Mouse (Mus musculus) limb, embryonic 13.5 days (tissue): ENCODE measurements around the gene Pdzd2. TPM values are rescaled to one million over a fixed set of nuclear protein-coding genes. Genes with fewer than 3 reads are reported as not detected.

Source experiments
- ATAC-seq: fragments of 200-750 bp; cut with Nextera tagmentation; 2 replicates; pipeline ENCODE4 v1.8.0; 2017; ENCODE audit warnings: low read depth, moderate number of reproducible peaks, moderate TSS enrichment; ENCODE audit not compliant: low FRiP score
- H3K27ac ChIP-seq: fragments of 300-500 bp; sonication (generic); 2 replicates; pipeline ENCODE4 v1.5.1; 2015; ENCODE audit warnings: inconsistent platforms, mild to moderate bottlenecking, moderate library complexity
- H3K27me3 ChIP-seq: fragments of 300-500 bp; sonication (generic); 2 replicates; pipeline ENCODE4 v1.6.1; 2015; ENCODE audit warnings: mild to moderate bottlenecking, inconsistent platforms
- H3K36me3 ChIP-seq: fragments of 300-500 bp; sonication (generic); 2 replicates; pipeline ENCODE4 v1.6.1; 2015; ENCODE audit warnings: inconsistent platforms, mild to moderate bottlenecking, moderate library complexity
- H3K4me1 ChIP-seq: fragments of 300-500 bp; sonication (generic); 2 replicates; pipeline ENCODE4 v1.6.1; 2015; ENCODE audit warnings: inconsistent platforms
- H3K4me2 ChIP-seq: fragments of 300-500 bp; sonication (generic); replicated peaks from 2 replicates; pipeline ENCODE4 v1.6.1; 2015; ENCODE audit warnings: inconsistent platforms, mild to moderate bottlenecking, moderate library complexity
- H3K4me3 ChIP-seq: fragments of 300-500 bp; sonication (generic); 2 replicates; pipeline ENCODE4 v1.5.1; 2015; ENCODE audit warnings: moderate library complexity, mild to moderate bottlenecking, inconsistent platforms
- H3K9ac ChIP-seq: fragments of 300-500 bp; sonication (generic); 2 replicates; pipeline ENCODE4 v1.6.1; 2015; ENCODE audit warnings: mild to moderate bottlenecking, inconsistent platforms
- H3K9me3 ChIP-seq: fragments of 300-500 bp; sonication (generic); 2 replicates; pipeline ENCODE4 v1.6.1; 2016; ENCODE audit warnings: inconsistent platforms
- WGBS: fragments of 180-500 bp; shearing (Covaris S2); methylation state at CpG from one replicate; pipeline ENCODE4 v1.1.7; 2015; 5-methylcytosine and 5-hydroxymethylcytosine counted together
- polyA plus RNA-seq: library from polyadenylated mRNA; unstranded; fragments of >200 nt; fragmentation: Nextera tagmentation; extraction: Ambion mirVana; gene quantifications from 2 replicates; pipeline ENCODE4 v1.2.1, GENCODE M21; 2015

Gene Pdzd2
- polyA plus RNA-seq: 28.6 TPM in 2 replicates

DNA sequence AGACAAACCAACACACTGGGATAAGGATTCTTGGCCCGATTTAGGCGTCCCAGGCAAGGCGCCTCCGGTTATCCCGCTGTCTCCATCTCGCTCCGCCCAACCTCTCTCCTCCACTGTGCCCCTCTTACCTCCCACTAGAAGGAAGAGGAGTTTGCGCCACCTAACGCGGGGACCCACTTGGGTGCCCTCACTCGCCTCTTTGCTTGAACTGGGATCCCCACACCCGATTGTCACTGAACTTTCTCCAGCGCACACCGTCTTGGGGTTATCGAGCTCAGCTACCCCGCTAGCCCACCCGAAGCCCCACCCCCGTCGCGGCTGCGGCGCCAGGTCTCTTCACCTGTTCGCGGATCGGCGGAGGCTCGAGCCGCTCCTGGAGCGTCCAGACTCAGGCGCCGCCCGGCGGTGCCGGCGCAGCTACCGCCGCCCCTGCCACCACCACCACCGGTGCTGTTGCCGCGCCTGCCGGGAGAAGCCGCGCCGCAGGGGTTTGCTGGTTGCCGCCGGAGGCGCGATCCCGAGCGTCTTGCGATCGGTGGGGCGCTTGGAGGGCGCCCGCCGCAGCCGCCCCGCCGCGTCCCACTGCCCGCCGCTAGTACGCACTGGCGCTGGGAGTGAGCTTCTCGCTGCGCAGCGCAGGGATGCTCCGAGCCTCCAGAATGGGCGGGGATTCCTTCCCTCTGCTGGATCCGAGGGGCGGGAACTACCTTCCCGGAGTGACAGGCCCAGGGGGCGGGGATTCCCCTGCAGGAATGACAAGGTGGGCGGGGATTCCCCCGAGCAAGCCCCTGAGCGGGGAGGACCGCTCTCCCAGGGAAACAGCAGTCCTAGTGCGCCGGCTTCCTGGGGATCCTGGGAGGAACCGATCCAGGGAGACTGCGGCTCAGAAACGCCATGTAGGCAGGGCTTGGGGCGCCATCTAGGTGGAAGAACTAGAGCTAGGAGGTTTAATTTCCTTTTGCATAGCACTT lies at the start of gene Pdzd2:
Gene Pdzd2 (minus strand): TSS at position 648 of the 971 bp plus-strand sequence.
- peak within 1 kb of the TSS; percentile 76 for H3K9ac ChIP-seq
- no peak within 1 kb of the TSS for H3K27ac ChIP-seq
- H3K4me1 ChIP-seq: peaks cover 33% of the 10 kb centered on the region
- no peaks in the 10 kb centered on the region for H3K36me3 ChIP-seq
- H3K27me3 ChIP-seq: peaks cover 32% of the 10 kb centered on the region
- WGBS: under 1% methylated on average over 74 of the region's 83 CpGs
- peak; percentile 97 for ATAC-seq
- no peaks in the 10 kb centered on the region for H3K9me3 ChIP-seq
- H3K4me3 ChIP-seq: peak within 1 kb of the TSS; percentile 64
- peak within 1 kb of the TSS; percentile 84 for H3K4me2 ChIP-seq

DNA sequence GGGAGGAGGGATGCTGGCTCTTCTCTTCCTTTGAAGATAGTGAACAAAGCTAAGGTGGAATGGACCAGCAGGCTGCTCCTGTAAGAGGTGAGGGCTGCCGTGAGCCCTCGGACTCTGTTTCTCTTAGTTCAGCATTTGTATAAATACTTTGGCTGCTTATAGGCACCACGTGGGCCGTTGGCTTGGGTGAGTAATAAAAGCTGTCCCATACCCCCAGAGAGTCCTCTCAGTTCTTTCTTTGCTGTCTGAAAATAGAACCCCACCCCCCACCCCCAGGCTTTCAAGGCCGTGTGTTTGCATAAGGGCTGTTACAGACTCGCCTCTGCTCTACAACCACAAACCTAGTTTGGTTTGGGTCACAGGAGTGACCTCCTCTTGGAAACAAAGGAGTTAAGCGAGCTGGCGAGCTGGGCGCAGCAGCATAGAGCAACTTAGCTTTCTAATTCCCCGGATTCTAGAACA lies 49.7 kb upstream of the Pdzd2 start:
- no peak; the same call in 1 of the 2 replicates for ATAC-seq
- H3K9ac ChIP-seq: no peak overlapping the region
- no peak overlapping the region for H3K27ac ChIP-seq
- peaks cover 8% of the 10 kb centered on the region for H3K4me1 ChIP-seq
- H3K4me3 ChIP-seq: no peak overlapping the region
- H3K9me3 ChIP-seq: no peaks in the 10 kb centered on the region
- H3K27me3 ChIP-seq: no peaks in the 10 kb centered on the region
- 27% methylated on average over 10 of the region's 10 CpGs for WGBS
- H3K36me3 ChIP-seq: no peaks in the 10 kb centered on the region
- peak overlapping the region; percentile 22; the same call in 1 of the 2 replicates for H3K4me2 ChIP-seq

- Histone ChIP-seq H3K9me3 (no peaks in the 10 kb centered on the region), H3K4me1 (peaks cover 8% of the 10 kb centered on the region), H3K36me3 (no peaks in the 10 kb centered on the region), H3K4me2 (no peak overlapping the region), H3K27ac (no peak overlapping the region), H3K4me3 (no peak overlapping the region), H3K27me3 (no peaks in the 10 kb centered on the region), H3K9ac (no peak overlapping the region)
- no peak for ATAC-seq
- WGBS: 74% methylated on average over 5 of the region's 5 CpGs
These were observed 48.8 kb upstream of the Pdzd2 start for GRCm38 (mm10) chr15:12788536-12788935.

GRCm38 (mm10) chr15:12781729-12782326 lies 42.1 kb upstream of the Pdzd2 start:
- 55% methylated on average over 12 of the region's 16 CpGs for WGBS
- Histone ChIP-seq H3K4me3 (no peak overlapping the region), H3K27ac (no peak overlapping the region), H3K4me1 (peaks cover 10% of the 10 kb centered on the region), H3K4me2 (peak overlapping the region; percentile 12; the same call in 1 of the 2 replicates), H3K9me3 (0 out of 2 replicates have a peak, but pooled peaks cover 3% of the 10 kb centered on the region), H3K36me3 (no peaks in the 10 kb centered on the region), H3K27me3 (no peaks in the 10 kb centered on the region), H3K9ac (no peak overlapping the region)
- ATAC-seq: no peak

DNA sequence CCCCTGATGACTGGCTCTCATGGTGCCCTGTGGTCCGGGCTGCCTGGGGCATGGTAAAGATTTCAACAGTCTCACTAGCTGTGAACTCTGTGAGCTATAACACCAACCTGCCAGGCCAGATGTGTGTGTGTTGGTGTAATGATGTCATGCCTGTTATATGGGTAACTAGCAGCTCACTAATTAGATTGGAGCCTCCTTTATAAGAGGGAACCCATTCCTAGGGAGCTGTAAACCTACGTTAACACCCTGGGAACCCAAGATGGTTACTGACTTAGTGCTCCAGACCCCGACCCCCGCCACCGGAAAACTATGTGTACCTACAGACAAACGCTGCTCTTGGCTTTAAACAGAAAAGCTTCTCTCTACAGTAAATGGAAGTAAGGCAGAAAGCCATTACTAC lies 41.6 kb upstream of the Pdzd2 start:
- peak; percentile 66 for ATAC-seq
- Histone ChIP-seq H3K27ac (no peak overlapping the region), H3K4me3 (no peak overlapping the region), H3K9me3 (0 out of 2 replicates have a peak, but pooled peaks cover 6% of the 10 kb centered on the region), H3K4me2 (no peak overlapping the region), H3K9ac (no peak overlapping the region), H3K36me3 (no peaks in the 10 kb centered on the region), H3K4me1 (peaks cover 10% of the 10 kb centered on the region), H3K27me3 (no peaks in the 10 kb centered on the region)
- 45% methylated on average over 6 of the region's 6 CpGs for WGBS

DNA sequence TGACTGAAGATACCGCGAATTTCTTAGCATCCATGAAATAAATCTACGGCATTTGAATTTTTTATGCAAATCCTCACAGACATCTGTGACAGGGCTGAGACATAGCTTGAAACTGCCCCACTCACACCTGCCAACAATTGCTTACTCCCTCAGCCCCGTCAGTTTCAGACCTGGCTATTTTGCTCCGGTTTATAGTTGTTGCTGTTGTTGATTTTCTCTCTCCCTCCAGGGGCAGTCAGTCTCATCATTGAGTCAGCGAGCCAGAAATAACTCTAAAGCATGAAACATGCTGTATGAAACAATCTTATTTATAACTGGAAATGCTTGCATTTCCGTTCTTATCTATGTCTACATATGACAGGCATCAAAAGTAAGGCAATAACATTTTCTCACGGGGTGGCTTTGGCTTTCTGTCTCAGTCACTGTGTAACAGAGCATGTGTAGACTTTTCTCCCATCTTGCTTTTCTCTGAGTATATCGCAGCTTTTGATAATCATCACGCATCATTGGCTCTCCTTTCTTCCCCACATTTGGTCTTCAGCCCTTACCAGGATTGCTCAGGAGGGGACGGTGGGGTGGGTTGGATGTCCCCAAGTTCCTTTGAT lies 34.5 kb upstream of the Pdzd2 start:
- ATAC-seq: no peak
- H3K4me2 ChIP-seq: no peak overlapping the region
- WGBS: 80% methylated on average over 11 of the region's 11 CpGs

GRCm38 (mm10) chr15:12770958-12771357 lies 31.2 kb upstream of the Pdzd2 start:
- Histone ChIP-seq H3K4me2 (no peak overlapping the region), H3K27me3 (no peaks in the 10 kb centered on the region), H3K4me3 (no peak overlapping the region), H3K36me3 (no peaks in the 10 kb centered on the region), H3K27ac (no peak overlapping the region), H3K4me1 (no peaks in the 10 kb centered on the region), H3K9me3 (no peaks in the 10 kb centered on the region), H3K9ac (no peak overlapping the region)
- no peak for ATAC-seq
- 38% methylated on average over 7 of the region's 7 CpGs for WGBS

More for the DNA sequence above, 34.5 kb upstream of the Pdzd2 start:
- Histone ChIP-seq H3K9me3 (0 out of 2 replicates have a peak, but pooled peaks cover 6% of the 10 kb centered on the region), H3K36me3 (no peaks in the 10 kb centered on the region), H3K27ac (no peak overlapping the region), H3K4me1 (no peaks in the 10 kb centered on the region), H3K4me3 (no peak overlapping the region), H3K9ac (no peak overlapping the region), H3K27me3 (no peaks in the 10 kb centered on the region)

DNA sequence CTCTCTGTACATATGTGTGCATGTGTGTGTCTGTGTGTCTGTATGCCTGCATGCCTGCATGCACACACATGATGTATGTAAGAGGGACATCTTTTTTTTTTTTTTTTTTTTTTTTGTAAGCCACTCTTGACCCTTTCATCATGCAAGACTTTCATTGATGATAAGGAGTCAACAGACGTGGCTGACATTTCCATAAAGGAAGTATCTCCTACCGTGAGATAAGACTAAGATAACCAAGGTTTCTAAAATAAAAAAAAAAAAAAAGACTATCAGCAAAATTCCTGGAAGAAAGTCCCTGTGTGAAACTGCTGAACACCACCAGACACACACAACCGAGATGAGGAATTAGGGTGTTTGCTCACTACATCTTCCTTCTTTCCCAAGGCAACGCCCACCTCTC lies 27.1 kb upstream of the Pdzd2 start:
- WGBS: 71% methylated on average over 4 of the region's 4 CpGs
- Histone ChIP-seq H3K9me3 (no peaks in the 10 kb centered on the region), H3K4me2 (no peak overlapping the region), H3K36me3 (no peaks in the 10 kb centered on the region), H3K27ac (no peak overlapping the region), H3K4me1 (peaks cover 18% of the 10 kb centered on the region), H3K4me3 (no peak overlapping the region), H3K9ac (no peak overlapping the region), H3K27me3 (peaks cover 3% of the 10 kb centered on the region; the same call in 1 of the 2 replicates)
- no peak for ATAC-seq

- peak overlapping the region; percentile 23 for H3K4me2 ChIP-seq
- no peak overlapping the region for H3K27ac ChIP-seq
- peak; percentile 85 for ATAC-seq
- no peaks in the 10 kb centered on the region for H3K9me3 ChIP-seq
- H3K27me3 ChIP-seq: peaks cover 3% of the 10 kb centered on the region; the same call in 1 of the 2 replicates
- H3K9ac ChIP-seq: no peak overlapping the region
- H3K4me3 ChIP-seq: no peak overlapping the region
- WGBS: 45% methylated on average over 10 of the region's 10 CpGs
- no peaks in the 10 kb centered on the region for H3K36me3 ChIP-seq
- H3K4me1 ChIP-seq: peaks cover 18% of the 10 kb centered on the region
These were observed 23.4 kb upstream of the Pdzd2 start for GRCm38 (mm10) chr15:12763147-12763546.

DNA sequence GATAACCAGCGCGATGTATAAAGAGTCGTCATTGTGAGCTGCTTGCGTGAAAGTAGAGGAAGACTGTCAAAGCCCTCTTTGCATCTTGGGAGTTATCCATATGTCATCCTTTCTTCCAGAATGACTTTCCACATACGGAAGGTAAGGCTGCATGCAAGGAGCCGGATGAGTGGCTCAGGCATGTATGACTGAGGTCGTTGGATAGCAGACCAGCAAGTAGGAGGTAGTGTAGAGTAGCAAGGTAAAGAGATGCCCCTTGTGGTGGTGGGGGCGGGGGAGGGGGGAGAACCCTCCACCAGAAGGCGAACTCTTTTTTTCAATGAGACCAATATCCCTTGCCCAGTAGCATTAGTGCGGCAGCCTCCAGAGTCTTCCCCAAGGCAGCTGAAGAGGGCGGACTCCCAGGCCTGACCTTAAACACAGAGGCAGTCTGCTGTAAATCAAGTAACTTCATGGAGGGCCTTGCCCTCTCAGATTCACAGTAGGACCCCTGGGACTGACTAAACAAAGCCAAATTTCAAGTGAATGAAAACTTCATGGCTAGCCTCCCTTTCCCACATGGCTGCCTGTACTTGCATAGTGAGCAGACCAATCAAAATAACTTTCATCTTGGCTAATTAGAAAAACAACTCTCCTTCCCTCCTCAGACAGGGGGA lies 22.7 kb upstream of the Pdzd2 start:
- Histone ChIP-seq H3K9me3 (no peaks in the 10 kb centered on the region), H3K27me3 (peaks cover 3% of the 10 kb centered on the region; the same call in 1 of the 2 replicates), H3K36me3 (no peaks in the 10 kb centered on the region), H3K4me1 (peaks cover 18% of the 10 kb centered on the region), H3K4me3 (no peak overlapping the region), H3K27ac (no peak overlapping the region), H3K4me2 (no peak overlapping the region), H3K9ac (no peak overlapping the region)
- ATAC-seq: no peak
- 66% methylated on average over 11 of the region's 11 CpGs for WGBS

GRCm38 (mm10) chr15:12760747-12761146 lies 21.0 kb upstream of the Pdzd2 start:
- H3K27ac ChIP-seq: no peak overlapping the region
- H3K4me2 ChIP-seq: no peak overlapping the region
- no peak overlapping the region for H3K4me3 ChIP-seq
- H3K36me3 ChIP-seq: no peaks in the 10 kb centered on the region
- peaks cover 18% of the 10 kb centered on the region for H3K4me1 ChIP-seq
- no peak for ATAC-seq
- 90% methylated on average over 6 of the region's 6 CpGs for whole genome bisulfite sequencing
- H3K27me3 ChIP-seq: peaks cover 3% of the 10 kb centered on the region; the same call in 1 of the 2 replicates
- no peaks in the 10 kb centered on the region for H3K9me3 ChIP-seq
- H3K9ac ChIP-seq: no peak overlapping the region
